Mouse (Mus musculus): Measurements from ENCODE around the gene Tk1. TPM values are rescaled to one million over a fixed set of nuclear protein-coding genes. Genes with fewer than 3 reads are reported as not detected.

Tk1 gene
- total and polyA plus RNA-seq, 3 experiments = 172 to 188 TPM; not detected in 1

DNA sequence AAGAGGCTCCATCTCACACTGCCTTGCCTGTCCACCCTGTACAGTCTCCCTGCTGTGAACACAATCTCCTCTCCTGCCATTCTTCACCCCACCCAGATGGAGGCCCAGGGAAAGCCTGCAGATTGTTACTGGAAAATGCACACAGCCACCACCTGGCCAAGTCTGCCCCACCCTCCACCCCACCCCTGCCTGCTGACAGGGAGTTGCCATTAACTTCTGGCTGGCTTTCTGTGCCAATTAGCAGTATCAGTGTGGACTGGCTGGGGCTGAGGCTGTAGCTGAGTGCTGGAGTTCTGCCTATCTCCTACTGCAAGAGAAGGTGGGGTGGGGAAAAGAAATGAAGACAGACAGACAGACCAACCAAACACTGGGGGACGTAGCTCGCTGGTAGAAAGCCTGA is 12.7 kb upstream of the Tk1 start:
- Histone ChIP-seq H3K4me1 (ENCODE audit: control insufficient read depth in 1 of 2, insufficient read depth in 2 of 2, low read length in 2 of 2) (peaks cover 21 to 28% of the 10 kb centered on the region in 2 experiments), H3K79me2 (ENCODE audit: control insufficient read depth, insufficient read depth, low read length, poor library complexity) (no peaks in the 10 kb centered on the region), H3K9me3 (replicated peaks; ENCODE audit: insufficient read depth, low read length) (no peaks in the 10 kb centered on the region), H3K9ac (ENCODE audit: control insufficient read depth, low read depth, low read length, poor library complexity, severe bottlenecking) (no peak overlapping the region; the same call in none of the 2 replicates), H3K27ac (ENCODE audit: control insufficient read depth, low read depth, low read length) (peak overlapping the region; percentile 73), H3K36me3 (ENCODE audit: control insufficient read depth in 1 of 2, insufficient read depth in 2 of 2, low read length in 2 of 2) (peaks cover 0 to 17% of the 10 kb centered on the region in 2 experiments; a peak in 2 of 4 replicates), H3K27me3 (ENCODE audit: control insufficient read depth in 1 of 2, insufficient read depth in 2 of 2, low read length in 2 of 2) (no peaks in the 10 kb centered on the region), H3K4me3 (ENCODE audit: control insufficient read depth in 1 of 2, insufficient read depth in 1 of 2, low read depth in 2 of 2, low read length in 2 of 2) (peak overlapping the region in 1 of 2 experiments; percentile 13; a peak in 1 of 4 replicates)
- DNase-seq (ENCODE audit: low read depth, low spot score) = peak; percentile 93
- TF ChIP-seq TAL1 (IDR thresholded peaks at IDR 0.05; ENCODE audit: low read length) = peak; percentile 64
- 0 out of 2 replicates have a peak, but pooled peaks have one; percentile 36 for TF ChIP-seq USF1 (IDR thresholded peaks at IDR 0.05; ENCODE audit: low read depth, low read length)
- no peak for TF ChIP-seq MAFK (IDR thresholded peaks at IDR 0.05; ENCODE audit: borderline replicate concordance, low read depth, low read length)
- no peak for TF ChIP-seq GABPA (IDR thresholded peaks at IDR 0.05; ENCODE audit: low read depth, low read length)
- no peak for TF ChIP-seq HCFC1 (IDR thresholded peaks at IDR 0.05; ENCODE audit: low read depth, low read length)
- TF ChIP-seq ZMIZ1 (IDR thresholded peaks at IDR 0.05; ENCODE audit: low read depth, low read length) = no peak
- TF ChIP-seq KAT2A (conservative IDR thresholded peaks at IDR 0.05; ENCODE audit: low read depth, low read length) = no peak
- no peak; the same call in 1 of the 2 replicates for TF ChIP-seq SMC3 (IDR thresholded peaks at IDR 0.05; ENCODE audit: low read depth, low read length)
- TF ChIP-seq GATA1 (IDR thresholded peaks at IDR 0.05; ENCODE audit: low read depth, low read length) = peak; percentile 69
- peak; percentile 56 for TF ChIP-seq SIN3A (IDR thresholded peaks at IDR 0.05; ENCODE audit: low read length)
- no peak for TF ChIP-seq ZNF384 (IDR thresholded peaks at IDR 0.05; ENCODE audit: low read depth, low read length)
- TF ChIP-seq RAD21 (IDR thresholded peaks at IDR 0.05; ENCODE audit: low read depth, low read length) = no peak
- TF ChIP-seq MXI1 (IDR thresholded peaks at IDR 0.05; ENCODE audit: low read depth, low read length) = peak; percentile 69
- no peak for TF ChIP-seq NELFE (IDR thresholded peaks at IDR 0.05; ENCODE audit: low read depth, low read length)
- TF ChIP-seq MYB (IDR thresholded peaks at IDR 0.05; ENCODE audit: low read depth, low read length) = no peak
- no peak for TF ChIP-seq ELF1 (IDR thresholded peaks at IDR 0.05; ENCODE audit: low read depth, low read length)
- 0 out of 2 replicates have a peak, but pooled peaks have one; percentile 21 for TF ChIP-seq MYC (IDR thresholded peaks at IDR 0.05; ENCODE audit: low read depth, low read length)
- 0 out of 4 replicates have a peak, but pooled peaks of 1 of the 2 experiments have one; percentile 29 for TF ChIP-seq POLR2A (IDR thresholded peaks at IDR 0.05; ENCODE audit: control insufficient read depth in 1 of 2, insufficient read depth in 1 of 2, low read depth in 1 of 2, low read length in 2 of 2, poor library complexity in 1 of 2)
- TF ChIP-seq EP300 (IDR thresholded peaks at IDR 0.05; ENCODE audit: low read depth in 1 of 2, low read length in 2 of 2) = peak; percentile 63 to 84; a peak in 3 of 4 replicates
- no peak for TF ChIP-seq MAX (IDR thresholded peaks at IDR 0.05; ENCODE audit: low read length)
- 0 out of 2 replicates have a peak, but pooled peaks have one; percentile 34 for TF ChIP-seq BHLHE40 (IDR thresholded peaks at IDR 0.05; ENCODE audit: borderline replicate concordance, low read depth, low read length)
- no peak for TF ChIP-seq USF2 (IDR thresholded peaks at IDR 0.05; ENCODE audit: borderline replicate concordance in 1 of 2, insufficient read depth in 1 of 2, low read depth in 1 of 2, low read length in 2 of 2)
- no peak for TF ChIP-seq CHD2 (IDR thresholded peaks at IDR 0.05; ENCODE audit: low read length)
- 0 out of 2 replicates have a peak, but pooled peaks have one; percentile 14 for TF ChIP-seq NRF1 (IDR thresholded peaks at IDR 0.05; ENCODE audit: insufficient read depth, low read depth, low read length, poor library complexity, severe bottlenecking)
- no peak for TF ChIP-seq E2F4 (IDR thresholded peaks at IDR 0.05; ENCODE audit: borderline replicate concordance, low read depth, low read length)
- no peak for TF ChIP-seq UBTF (IDR thresholded peaks at IDR 0.05; ENCODE audit: borderline replicate concordance, insufficient read depth, low read depth, low read length)
- no peak for TF ChIP-seq JUND (IDR thresholded peaks at IDR 0.05; ENCODE audit: low read depth, low read length)
- no peak for TF ChIP-seq MEF2A (IDR thresholded peaks at IDR 0.05; ENCODE audit: extremely low read depth, insufficient replicate concordance, low read depth, low read length, poor library complexity, severe bottlenecking)
- no peak for TF ChIP-seq ZKSCAN1 (IDR thresholded peaks at IDR 0.05; ENCODE audit: low read depth, low read length)
- TF ChIP-seq RCOR1 (IDR thresholded peaks at IDR 0.05; ENCODE audit: low read depth, low read length) = peak; percentile 43; the same call in 1 of the 2 replicates
- TF ChIP-seq POLR2AphosphoS5 (IDR thresholded peaks at IDR 0.05; ENCODE audit: borderline replicate concordance, low read depth, low read length) = no peak
- peak; percentile 87 for TF ChIP-seq ETS1 (IDR thresholded peaks at IDR 0.05; ENCODE audit: low read depth, low read length)
- TF ChIP-seq ZC3H11A (IDR thresholded peaks at IDR 0.05; ENCODE audit: low read depth, low read length) = no peak
- no peak for TF ChIP-seq CTCF (IDR thresholded peaks at IDR 0.05 in 2 of 3, conservative IDR thresholded peaks at IDR 0.05 in 1 of 3; ENCODE audit: control insufficient read depth in 1 of 3, insufficient read depth in 1 of 3, low read depth in 2 of 3, low read length in 3 of 3, poor library complexity in 1 of 3, severe bottlenecking in 1 of 3)
- TF ChIP-seq MAZ (IDR thresholded peaks at IDR 0.05; ENCODE audit: low read depth, low read length) = no peak; the same call in 1 of the 2 replicates
- TF ChIP-seq CHD1 (IDR thresholded peaks at IDR 0.05; ENCODE audit: low read depth, low read length) = no peak
- TF ChIP-seq TCF12 (IDR thresholded peaks at IDR 0.05; ENCODE audit: low read depth, low read length) = peak; percentile 94

Measured in MEL (cell line).